Mouse (Mus musculus) ZHBTc4 (cell line): Measurements from ENCODE around the gene Atg9b.
"Not testable (repeated sequence)": the region's sequence is repeated elsewhere in the genome, so short reads cannot be mapped to it uniquely, and the experiment has no call there.

Experiments
- DNase-seq: peaks from one replicate; pipeline ENCODE4 v3.0.0-alpha.2; 2011; ENCODE audit warnings: low read depth, low spot score

The Atg9b gene

GRCm38 (mm10) chr5:24405389-24405876, 13.5 kb upstream of the Atg9b start:
- no peak for DNase-seq

GRCm38 (mm10) chr5:24404594-24405360, 12.8 kb upstream of the Atg9b start:
- DNase-seq: no peak

- DNase-seq: no peak
These were observed 10.0 kb upstream of the Atg9b start for GRCm38 (mm10) chr5:24401969-24402368.

- DNase-seq: no peak
These were observed 9.1 kb upstream of the Atg9b start for GRCm38 (mm10) chr5:24400911-24401605.

- DNase-seq: no peak
These were observed 8.4 kb upstream of the Atg9b start for GRCm38 (mm10) chr5:24400362-24400761.

GRCm38 (mm10) chr5:24399686-24400085, 7.7 kb upstream of the Atg9b start:
- no peak for DNase-seq

GRCm38 (mm10) chr5:24396254-24396653, 4.3 kb upstream of the Atg9b start:
- DNase-seq: not testable (repeated sequence)

GRCm38 (mm10) chr5:24394165-24394894, 2.4 kb upstream of the Atg9b start:
- peak; percentile 98 for DNase-seq

- DNase-seq: peak; percentile 87
These were observed 1.6 kb upstream of the Atg9b start, which contains the start of gene Abcb8 for GRCm38 (mm10) chr5:24393392-24393997. Gene Abcb8 (plus strand): TSS chr5:24393663.

- no peak for DNase-seq
These were observed 781 bp upstream of the Atg9b start for GRCm38 (mm10) chr5:24392724-24393123.

GRCm38 (mm10) chr5:24389658-24390020, 2.3 kb downstream of the Atg9b start:
- no peak for DNase-seq

GRCm38 (mm10) chr5:24389011-24389657, 2.8 kb downstream of the Atg9b start:
- peak; percentile 81 for DNase-seq

GRCm38 (mm10) chr5:24388246-24388915, 3.6 kb downstream of the Atg9b start:
- peak; percentile 34 for DNase-seq

GRCm38 (mm10) chr5:24387264-24388241, 4.4 kb downstream of the Atg9b start:
- peak; percentile 76 for DNase-seq

GRCm38 (mm10) chr5:24385887-24386550, 5.9 kb downstream of the Atg9b start:
- no peak for DNase-seq

GRCm38 (mm10) chr5:24385374-24385773, 6.6 kb downstream of the Atg9b start:
- no peak for DNase-seq

- no peak for DNase-seq
These were observed 7.5 kb downstream of the Atg9b start for GRCm38 (mm10) chr5:24384407-24384806.

GRCm38 (mm10) chr5:24383026-24383859, 8.7 kb downstream of the Atg9b start:
- peak; percentile 99 for DNase-seq
